Mouse (Mus musculus): ENCODE measurements at regions not wholly inside any gene's neighbourhood (a gene's known extent, or its start where the extent isn't known, plus 50 kb on each side); places are given as distances from the start of the nearest gene placed in this dataset.

DNA sequence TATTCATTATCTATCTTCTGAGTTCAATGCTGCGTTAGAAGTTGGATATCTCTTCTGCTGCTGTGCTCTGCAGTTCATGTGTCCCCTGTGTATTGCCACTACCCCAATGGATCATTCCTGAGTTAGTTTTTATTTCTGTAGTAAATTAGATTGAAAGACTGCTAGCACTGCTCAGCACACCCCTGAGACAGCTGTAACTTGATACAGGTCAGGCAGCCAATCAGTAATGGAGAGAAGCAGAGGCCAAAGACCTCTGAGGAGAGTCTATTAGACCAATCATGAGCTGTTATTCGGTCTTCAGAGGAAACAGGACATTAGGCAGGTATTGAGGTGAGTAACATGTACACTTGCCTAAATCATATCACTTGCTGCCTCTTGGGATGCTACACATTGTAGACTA is 837.5 kb upstream of the Chordc1 start:
- DNase-seq (ENCODE audit: low read depth, low spot score): no peak

DNA sequence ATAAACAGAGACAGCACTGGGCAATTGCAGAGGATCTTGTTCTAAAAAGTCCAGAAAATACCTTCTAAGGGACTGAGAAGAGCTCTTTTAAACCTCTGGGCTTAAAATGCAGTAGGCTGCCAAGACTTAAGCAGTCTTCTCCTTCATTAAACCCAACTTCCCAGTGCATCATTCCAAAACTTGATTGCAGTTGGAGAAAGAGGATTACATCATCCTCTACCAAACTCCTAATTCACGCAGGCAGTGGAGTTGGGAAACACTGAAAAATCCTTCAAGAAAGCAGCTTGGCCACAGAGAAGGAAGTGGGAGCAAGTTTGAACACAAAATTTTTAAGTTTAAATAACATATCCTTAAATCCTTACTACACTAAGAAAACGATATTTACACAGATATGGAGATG is 825.5 kb upstream of the Chordc1 start:
- DNase-seq (ENCODE audit: low read depth, low spot score): no peak

DNA sequence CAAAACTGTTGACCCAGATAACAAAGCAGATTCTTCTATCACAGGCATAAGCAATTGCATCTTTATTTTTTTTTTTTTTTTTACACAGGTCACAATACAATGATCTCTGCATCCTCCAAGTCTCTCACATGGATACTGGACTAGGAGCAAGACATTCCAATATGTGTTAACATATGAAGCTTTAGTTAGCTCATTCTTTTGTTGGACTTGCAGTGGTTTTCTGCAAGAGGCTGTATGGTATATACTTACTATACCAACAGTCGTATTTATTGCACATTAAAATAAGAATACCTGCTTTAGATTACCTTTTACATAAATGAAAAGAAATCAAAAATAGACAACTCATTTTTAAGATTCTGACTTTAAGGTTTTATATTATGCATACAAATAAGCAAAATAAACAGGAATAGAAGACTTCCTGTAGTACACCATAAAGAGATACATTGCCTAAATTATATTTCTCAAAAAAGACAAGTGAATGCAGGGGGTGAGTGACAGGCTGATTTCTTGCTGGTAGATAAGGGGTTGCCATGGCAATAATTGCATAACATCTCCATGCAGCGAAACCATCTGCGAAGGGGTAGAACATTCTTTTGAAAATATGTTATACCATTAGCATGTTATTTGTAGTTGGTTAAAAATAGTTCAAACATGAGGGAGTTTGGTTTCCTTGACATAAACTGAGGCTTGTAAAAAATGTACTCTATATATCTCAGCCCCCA is 807.1 kb upstream of the Chordc1 start:
- peak; percentile 57 for DNase-seq (ENCODE audit: low read depth, low spot score)

DNA sequence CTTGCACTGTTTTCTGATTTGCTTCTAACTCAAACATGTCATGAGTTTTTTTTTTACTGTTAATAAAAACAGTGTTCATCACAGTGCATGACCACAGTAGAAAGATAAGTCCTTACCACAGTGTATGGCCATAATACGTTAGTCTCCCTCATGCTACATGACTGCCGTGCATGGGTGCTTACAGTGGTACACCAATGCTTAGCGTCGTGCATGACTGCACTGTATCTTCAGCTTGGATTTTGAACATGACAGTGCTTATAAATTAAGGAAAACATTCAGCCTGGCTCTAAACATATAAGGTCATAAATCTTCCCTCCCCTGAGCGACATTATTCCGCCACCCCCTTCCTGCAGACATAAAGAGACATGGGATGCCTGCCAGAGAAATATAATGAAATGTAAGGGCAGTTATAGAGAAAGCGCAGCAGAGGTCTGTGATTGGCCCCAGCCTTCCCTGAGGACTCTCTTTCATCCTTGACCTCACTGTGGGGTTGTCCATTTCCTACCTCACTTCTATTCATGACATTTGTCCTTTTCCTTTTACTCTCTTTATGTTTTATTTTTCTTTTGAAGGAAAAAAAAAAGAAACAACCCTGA is 791.7 kb upstream of the Chordc1 start:
- no peak for DNase-seq (ENCODE audit: low read depth, low spot score)

DNA sequence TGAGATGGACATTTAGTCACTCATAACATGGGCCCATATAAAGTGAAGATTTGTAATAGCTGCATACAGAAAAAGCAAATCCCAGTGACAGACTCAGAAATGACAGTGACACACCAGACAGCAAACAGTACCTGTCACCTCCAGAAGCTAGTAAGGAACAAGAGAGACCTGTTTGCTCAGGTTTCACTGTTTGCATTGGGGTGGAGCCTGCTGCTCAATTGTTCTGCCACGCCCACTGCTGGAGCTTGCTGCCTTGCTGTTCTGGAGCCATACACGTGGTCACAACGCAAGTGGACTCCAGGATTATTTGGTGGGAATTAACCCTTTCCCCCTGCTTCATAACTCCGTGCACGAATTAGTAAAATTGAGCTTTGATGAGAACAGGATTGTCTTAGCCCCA is 783.2 kb upstream of the Chordc1 start:
- DNase-seq (ENCODE audit: low read depth, low spot score): no peak

DNA sequence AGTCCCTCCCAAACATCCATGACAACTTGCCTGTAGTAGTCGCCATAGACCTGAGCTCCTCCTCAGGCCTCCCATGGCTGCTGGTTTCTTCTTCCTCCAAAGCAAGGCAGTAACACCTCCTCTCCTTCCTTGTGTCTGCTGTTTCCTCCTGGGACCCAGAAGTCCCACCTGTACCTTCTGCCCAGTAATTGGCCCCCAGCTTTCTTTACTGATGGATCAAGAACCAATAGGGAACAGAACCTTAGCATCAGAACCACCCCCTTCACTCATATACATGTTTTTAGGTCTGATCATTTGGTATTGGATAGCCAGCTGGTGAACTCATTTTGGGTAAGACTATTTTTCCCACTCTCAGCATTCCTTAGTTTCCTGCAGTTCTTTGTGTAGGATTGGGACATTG is 735.7 kb upstream of the Chordc1 start:
- no peak for DNase-seq (ENCODE audit: low read depth, low spot score)

DNA sequence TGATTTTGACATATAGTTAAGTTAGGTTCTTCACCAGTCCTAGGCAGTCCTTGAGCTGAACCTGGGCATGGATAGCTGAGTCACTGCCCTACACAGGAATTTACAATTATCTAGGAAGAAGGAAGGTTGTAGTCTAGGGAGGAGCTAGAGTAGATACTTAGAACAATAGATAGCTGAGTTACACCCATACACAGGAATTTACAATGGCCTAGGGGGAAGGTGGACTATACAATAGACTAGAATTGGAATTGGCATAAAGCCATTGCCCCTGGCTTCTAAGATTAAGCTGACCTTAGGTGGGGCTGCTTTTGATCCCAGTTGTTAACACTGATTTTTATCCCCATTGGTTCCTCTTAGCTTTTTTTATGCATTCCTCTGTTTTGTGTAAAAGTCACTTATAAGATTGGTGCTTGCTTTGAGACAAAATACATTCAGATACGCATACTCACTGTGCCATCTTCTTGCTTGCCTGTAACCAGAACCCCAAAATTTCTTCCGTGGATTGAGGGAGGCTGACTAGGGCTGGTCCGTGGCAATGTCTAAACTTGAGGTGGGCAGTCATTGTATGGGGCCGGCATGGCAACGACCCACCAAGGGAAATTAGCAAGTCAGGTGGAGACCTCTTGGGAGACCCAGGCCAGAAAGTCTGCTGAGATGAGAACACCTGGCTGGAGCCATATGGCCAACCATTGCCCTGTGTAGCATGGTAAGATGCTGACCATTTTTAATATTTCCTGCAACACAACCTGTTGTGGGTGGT is 734.1 kb upstream of the Chordc1 start:
- no peak for DNase-seq (ENCODE audit: low read depth, low spot score)

DNA sequence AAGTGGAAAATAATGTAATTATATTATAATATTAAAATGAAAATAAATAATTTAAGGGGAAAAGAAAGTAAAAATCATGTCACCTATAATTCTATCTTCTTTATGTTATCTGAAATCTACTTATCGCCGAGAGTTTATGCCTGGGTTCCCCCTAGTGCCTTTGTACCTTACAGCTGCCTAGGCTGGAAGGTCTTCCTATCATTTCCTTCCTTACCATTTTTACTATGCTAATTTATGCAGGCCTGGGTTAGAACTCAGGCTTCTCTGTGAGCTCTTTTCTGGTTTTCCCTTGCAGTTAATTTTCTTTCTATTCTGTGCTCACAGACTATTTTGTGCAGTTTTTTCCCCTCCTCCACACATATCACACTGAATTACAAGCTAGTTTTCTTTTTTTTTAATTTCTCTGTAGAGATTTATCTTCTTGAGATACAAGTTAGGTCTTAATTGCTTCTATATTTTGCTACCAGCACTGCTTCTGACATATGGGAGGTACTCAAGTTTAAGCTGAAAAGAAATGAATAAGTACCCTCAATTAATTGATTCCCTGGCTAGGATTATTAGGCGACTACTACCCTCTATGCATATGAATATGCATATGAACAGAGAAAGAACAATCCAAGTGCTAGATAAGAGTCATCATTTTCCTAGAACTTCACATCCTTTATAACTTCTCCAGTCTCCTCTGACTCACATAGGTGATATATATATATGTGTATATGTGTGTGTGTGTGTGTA is 724.0 kb upstream of the Chordc1 start:
- DNase-seq (ENCODE audit: low read depth, low spot score): peak; percentile 18

DNA sequence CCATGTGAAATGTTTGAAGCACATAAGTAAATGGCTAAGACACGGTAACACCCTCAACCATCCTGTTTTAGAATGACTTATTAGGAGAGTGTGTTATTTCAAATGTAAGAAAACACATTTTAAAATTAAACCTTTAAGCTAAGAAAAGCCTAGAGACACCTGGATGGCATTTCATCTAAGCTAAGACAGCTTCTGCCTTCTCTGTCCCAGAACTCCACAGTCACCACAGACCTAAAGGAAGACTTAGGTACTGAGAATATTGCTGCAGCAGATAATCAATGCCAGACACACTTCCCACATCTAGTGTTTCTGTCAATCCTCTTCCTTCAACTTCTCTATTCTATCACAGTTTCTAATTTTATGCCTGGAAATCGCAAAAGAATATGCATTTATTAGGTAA is 704.4 kb upstream of the Chordc1 start:
- no peak for DNase-seq (ENCODE audit: low read depth, low spot score)

DNA sequence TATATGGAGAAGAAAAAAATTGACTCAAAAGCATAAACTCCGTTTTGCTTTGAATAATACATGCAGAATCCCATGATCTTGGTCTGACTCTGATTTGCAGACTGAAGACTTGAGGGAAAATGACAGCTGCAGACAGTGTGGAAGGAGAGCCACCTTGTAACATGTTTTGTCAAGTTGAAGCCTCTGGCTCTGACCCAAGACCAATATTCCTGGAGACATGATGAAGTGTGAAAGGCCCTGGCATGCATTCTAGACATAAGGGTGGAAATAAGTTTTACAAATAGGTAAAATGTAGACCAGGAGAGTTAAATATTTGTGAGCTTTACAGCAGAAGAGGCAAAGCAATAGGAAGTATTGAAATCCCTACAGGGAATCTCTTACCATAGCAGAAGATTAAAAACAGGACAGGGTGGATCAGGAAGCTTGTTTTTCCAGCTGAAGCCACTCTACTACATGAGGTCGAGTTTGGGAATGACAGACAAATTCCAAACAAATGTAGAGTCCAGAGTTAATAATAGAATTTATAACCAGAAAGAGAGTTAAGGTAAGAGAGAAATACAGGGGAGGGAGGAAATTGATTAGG is 703.9 kb upstream of the Chordc1 start:
- no peak for DNase-seq (ENCODE audit: low read depth, low spot score)

DNA sequence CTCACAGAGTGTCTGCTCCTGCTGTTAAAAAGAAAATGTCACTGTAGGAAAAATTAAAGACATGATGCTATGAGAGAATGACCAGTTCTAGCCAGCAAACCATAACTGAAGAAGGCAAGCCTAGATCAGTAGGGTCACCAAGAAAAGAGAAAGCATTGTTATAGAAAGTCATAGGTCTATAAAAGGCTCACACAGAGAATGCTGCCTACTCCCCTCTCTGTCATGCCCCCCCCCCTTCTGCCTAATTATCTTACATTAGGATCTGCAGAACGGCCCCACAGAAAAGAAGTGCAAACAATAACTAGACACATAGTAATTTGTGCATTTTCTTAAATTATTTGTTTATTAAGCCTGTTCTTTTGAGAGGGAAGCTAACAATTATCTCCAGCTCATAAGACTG is 680.8 kb upstream of the Chordc1 start:
- DNase-seq (ENCODE audit: low read depth, low spot score): no peak

DNA sequence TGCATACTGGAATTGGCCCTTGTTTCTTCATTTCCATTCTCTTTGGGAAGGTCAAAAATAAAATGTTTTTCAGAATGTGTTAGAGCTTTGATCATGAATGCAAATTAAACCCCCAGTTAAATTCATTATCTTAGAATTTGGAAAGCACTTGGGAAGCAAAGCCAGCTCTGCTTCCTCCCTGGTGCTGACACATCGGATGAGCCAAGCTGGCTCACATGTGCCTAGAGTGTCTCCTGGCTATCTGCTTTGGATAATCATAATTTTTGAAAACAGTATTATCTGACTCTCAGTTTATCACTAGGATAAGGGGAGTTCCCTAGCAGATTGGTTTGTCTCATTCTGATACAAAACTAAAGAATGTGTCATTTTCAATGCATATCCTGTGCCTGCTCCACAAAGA is 649.4 kb upstream of the Chordc1 start:
- no peak for DNase-seq (ENCODE audit: low read depth, low spot score)

DNA sequence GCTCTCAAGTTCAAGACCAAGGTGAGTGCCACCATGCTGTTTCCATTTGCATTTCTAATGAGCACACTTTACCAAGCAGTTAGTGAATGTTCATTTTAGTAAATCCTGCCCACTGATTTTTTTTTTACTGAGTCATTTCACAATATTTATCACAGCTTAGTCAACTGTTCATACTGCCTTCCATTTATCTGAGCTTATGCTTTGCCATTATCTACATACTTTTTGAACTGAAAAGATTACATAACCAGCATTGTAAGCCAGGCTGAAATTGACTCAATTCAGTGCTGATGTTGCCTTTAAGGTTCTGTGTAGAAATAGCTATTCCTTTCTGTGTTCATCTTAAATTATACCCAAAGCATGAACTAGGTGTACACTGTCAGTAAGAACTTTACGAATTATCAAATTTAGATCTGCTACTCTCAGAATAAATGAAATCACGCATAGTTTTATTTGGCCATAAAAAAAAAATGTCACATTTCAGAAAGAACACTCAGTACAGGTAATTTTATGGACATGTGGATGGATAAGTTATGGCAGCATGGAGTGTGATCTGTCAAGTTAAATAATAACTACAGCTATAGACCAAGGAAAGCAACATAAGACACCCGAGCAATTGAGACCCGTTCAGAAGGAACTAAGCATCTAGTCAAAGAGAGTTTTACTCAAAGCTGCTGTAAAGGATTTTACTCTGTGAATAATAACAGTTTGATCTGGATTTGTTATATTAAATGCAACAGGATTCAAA is 645.9 kb upstream of the Chordc1 start:
- no peak for DNase-seq (ENCODE audit: low read depth, low spot score)

DNA sequence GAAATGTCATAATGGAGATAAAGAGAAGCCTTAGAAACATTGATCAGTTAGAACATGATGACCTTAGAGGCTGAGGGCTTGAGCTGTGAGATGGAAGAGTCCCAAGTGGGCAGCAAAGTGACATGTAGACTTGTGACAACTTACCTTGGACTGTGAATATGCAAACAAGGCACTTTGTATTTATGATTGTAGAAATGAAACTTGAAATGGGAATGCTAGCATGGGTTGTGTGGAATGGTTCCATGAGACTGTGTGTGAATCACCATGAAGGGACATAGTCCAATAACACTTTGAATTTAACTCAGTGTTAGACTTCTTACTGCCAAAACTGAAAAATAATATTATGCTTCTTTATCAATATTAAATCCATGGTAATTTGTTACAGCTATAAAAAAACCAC is 638.1 kb upstream of the Chordc1 start:
- no peak for DNase-seq (ENCODE audit: low read depth, low spot score)

DNA sequence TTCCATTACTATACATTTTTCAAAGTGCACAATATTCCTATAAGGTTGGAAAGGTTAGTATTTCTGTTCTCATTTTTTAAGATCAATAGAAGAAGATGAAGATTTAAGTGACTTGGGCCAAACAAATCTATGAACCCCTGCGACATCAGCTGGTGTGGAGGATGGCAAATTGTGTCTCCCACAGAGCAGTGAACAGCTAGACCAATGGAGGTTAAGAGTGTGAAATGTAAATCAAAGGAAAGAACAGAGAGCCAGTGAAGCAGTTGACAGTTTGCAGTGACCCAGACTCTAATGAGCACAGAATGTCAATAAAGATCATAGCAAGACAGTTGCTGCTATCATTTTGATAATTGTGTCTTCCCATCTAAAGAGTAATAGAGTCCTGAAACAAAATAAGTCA is 627.8 kb upstream of the Chordc1 start:
- no peak for DNase-seq (ENCODE audit: low read depth, low spot score)

DNA sequence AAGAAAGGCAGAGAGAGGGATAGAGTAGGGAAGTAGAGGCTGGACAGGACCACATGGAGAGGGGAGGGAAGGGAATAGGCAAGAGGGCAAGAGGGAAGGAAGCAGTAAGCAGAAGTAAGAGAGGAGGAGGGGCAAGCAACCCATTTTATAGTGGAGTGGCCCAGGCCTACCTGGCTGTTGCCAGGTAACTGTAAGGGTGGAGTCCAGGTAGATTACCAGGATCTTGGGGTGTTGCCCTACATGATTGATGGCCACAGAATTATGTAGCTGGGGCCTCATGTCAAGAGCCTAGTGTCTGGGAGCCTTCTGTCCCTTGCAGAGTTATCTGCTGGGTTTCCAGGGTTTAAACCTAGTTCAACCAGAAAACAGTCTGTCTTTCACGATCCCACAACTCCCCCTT is 623.7 kb upstream of the Chordc1 start:
- DNase-seq (ENCODE audit: low read depth, low spot score): no peak

DNA sequence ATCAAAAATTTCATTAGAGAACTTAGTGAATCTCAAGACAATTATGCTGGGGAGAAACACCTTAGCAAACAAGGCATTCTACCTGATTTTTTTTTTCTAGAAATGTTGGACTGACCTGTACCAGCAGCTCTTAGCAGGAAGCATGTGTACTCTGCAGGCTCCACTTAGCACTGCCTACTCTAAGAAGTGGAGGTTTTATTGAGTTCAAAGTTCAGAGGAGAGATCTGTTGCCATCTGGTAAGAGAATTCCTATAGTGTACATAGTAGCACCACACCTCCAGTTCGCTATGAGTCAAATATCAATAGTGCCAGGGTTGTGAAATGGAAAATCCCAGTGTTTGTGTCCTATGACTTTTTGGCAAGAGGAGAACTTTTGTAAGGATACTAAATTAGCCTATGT is 616.4 kb upstream of the Chordc1 start:
- no peak for DNase-seq (ENCODE audit: low read depth, low spot score)
